Mouse (Mus musculus) lung, embryonic 14.5 days (tissue): ENCODE measurements around the gene Smarca2. TPM values are rescaled to one million over a fixed set of nuclear protein-coding genes. Genes with fewer than 3 reads are reported as not detected.

ENCODE experiments used
- ATAC-seq: fragments of 200-750 bp; cut with Nextera tagmentation; 2 replicates; pipeline ENCODE4 v1.8.0; 2017; ENCODE audit warnings: mild to moderate bottlenecking, moderate TSS enrichment, moderate library complexity; ENCODE audit not compliant: insufficient read depth
- DNase-seq: peaks from one replicate; pipeline ENCODE4 v3.0.0-alpha.2; 2015
- H3K27ac ChIP-seq: fragments of 300-500 bp; sonication (generic); 2 replicates; pipeline ENCODE4 v1.5.1; 2014; ENCODE audit warnings: low read depth, mild to moderate bottlenecking, moderate library complexity
- H3K27me3 ChIP-seq: fragments of 300-500 bp; sonication (generic); 2 replicates; pipeline ENCODE4 v1.6.1; 2014; ENCODE audit warnings: low read length, control low read depth; ENCODE audit not compliant: insufficient read depth
- H3K36me3 ChIP-seq: fragments of 300-500 bp; sonication (generic); 2 replicates; pipeline ENCODE4 v1.6.1; 2014; ENCODE audit warnings: control low read depth; ENCODE audit not compliant: insufficient read depth
- H3K4me1 ChIP-seq: fragments of 300-500 bp; sonication (generic); 2 replicates; pipeline ENCODE4 v1.6.1; 2014; ENCODE audit warnings: antibody characterized with exemption, control low read depth; ENCODE audit not compliant: insufficient read depth
- H3K4me2 ChIP-seq: fragments of 300-500 bp; sonication (generic); 2 replicates; pipeline ENCODE4 v1.6.1; 2014; ENCODE audit warnings: mild to moderate bottlenecking
- H3K4me3 ChIP-seq: fragments of 300-500 bp; sonication (generic); 2 replicates; pipeline ENCODE4 v1.5.1; 2014; ENCODE audit warnings: low read depth, low read length
- H3K9ac ChIP-seq: fragments of 300-500 bp; sonication (generic); 2 replicates; pipeline ENCODE4 v1.6.1; 2014
- H3K9me3 ChIP-seq: fragments of 300-500 bp; sonication (generic); 2 replicates; pipeline ENCODE4 v1.6.1; 2016; ENCODE audit warnings: low read depth, low read length, control low read depth
- CTCF ChIP-seq: IDR thresholded peaks from 2 replicates; pipeline ENCODE4 v1.5.1; 2016; ENCODE audit warnings: antibody characterized with exemption, low read depth
- WGBS: fragments of 180-500 bp; shearing (Covaris S2); extraction: QIAGEN DNeasy Blood & Tissue Kit; methylation state at CpG from one replicate; pipeline ENCODE4 v1.1.7; 2014; 5-methylcytosine and 5-hydroxymethylcytosine counted together
- polyA plus RNA-seq: library from polyadenylated mRNA; unstranded; fragments of >200 nt; fragmentation: Nextera tagmentation; extraction: Ambion mirVana; gene quantifications from 2 replicates; pipeline ENCODE4 v1.2.1, GENCODE M21; 2014

Smarca2 gene
- polyA plus RNA-seq, 1 experiment from 2014 or later: 45.6 TPM

GRCm38 (mm10) chr19:26770592-26770991, 165.7 kb downstream of the Smarca2 start:
- ATAC-seq (no peak), DNase-seq (no peak)
- Histone ChIP-seq H3K9me3 (no peaks in the 10 kb centered on the region), H3K27ac (no peak overlapping the region), H3K9ac (no peak overlapping the region), H3K4me1 (no peaks in the 10 kb centered on the region), H3K4me2 (no peak overlapping the region), H3K36me3 (peaks cover 18% of the 10 kb centered on the region; the same call in 1 of the 2 replicates), H3K27me3 (no peaks in the 10 kb centered on the region), H3K4me3 (no peak overlapping the region)
- WGBS: 61% methylated on average over 6 of the region's 6 CpGs
- TF ChIP-seq CTCF: no peak

DNA sequence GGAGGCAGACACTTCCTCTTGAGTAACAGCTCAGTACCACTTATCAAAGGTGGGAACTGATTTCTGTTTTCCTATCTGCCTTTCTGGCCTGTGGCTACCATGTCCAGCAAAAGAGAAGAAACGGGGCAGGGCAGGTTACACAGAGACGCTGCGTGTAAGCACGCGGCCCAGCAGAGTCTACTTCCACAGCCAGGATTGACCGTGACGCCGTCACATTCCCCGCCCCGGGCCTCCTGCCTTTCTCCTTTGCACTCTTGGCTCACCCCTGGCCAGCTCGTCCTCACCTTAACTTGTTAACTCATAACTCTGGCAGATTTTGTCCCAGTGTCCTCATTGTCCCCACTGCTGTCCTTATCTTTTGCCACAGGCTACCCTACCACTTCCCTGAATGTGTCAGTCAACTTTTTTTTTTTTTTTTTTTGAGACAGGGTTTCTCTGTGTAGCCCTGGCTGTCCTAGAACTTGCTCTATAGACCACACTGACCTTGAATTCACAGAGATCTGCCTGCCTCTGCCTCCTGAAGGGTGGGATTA, 167.3 kb downstream of the Smarca2 start:
- Histone ChIP-seq H3K9me3 (no peaks in the 10 kb centered on the region), H3K27me3 (no peaks in the 10 kb centered on the region), H3K36me3 (peaks cover 32% of the 10 kb centered on the region; the same call in 1 of the 2 replicates), H3K27ac (no peak overlapping the region), H3K4me1 (no peaks in the 10 kb centered on the region), H3K9ac (no peak overlapping the region), H3K4me3 (no peak overlapping the region), H3K4me2 (no peak overlapping the region)
- no peak for TF ChIP-seq CTCF
- no peak for DNase-seq
- WGBS: 92% methylated on average over 11 of the region's 11 CpGs
- ATAC-seq: no peak

- WGBS: 72% methylated on average over 27 of the region's 27 CpGs
- no peak for DNase-seq
- no peak overlapping the region for H3K4me2 ChIP-seq
- H3K36me3 ChIP-seq: peaks cover 45% of the 10 kb centered on the region; the same call in 1 of the 2 replicates
- no peaks in the 10 kb centered on the region for H3K9me3 ChIP-seq
- no peak overlapping the region for H3K27ac ChIP-seq
- H3K4me3 ChIP-seq: no peak overlapping the region
- no peaks in the 10 kb centered on the region for H3K4me1 ChIP-seq
- no peak for ATAC-seq
- H3K27me3 ChIP-seq: no peaks in the 10 kb centered on the region
- no peak overlapping the region for H3K9ac ChIP-seq
- no peak for TF ChIP-seq CTCF
These were observed 171.5 kb downstream of the Smarca2 start for GRCm38 (mm10) chr19:26776066-26777025.

DNA sequence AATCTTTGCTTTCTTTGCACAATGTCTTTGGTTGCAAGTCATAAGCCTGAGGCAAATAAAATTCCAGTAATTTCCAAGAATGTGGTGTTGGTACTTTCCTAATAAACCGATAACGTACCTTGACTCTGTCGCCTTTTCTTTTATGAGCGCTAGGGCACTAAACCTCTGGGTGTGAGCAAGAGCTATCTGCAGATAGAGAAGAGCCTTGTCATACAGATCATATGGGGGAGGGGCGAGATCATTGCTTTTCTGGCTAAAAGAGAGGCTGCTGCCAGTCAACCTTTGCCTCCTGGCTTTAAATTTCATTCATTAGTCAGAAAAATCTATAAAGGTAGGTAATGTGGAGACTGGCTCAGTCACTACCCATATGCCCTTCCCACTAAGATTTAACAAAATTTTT, 173.3 kb downstream of the Smarca2 start:
- no peaks in the 10 kb centered on the region for H3K27me3 ChIP-seq
- no peak overlapping the region for H3K9ac ChIP-seq
- H3K4me3 ChIP-seq: no peak overlapping the region
- H3K4me1 ChIP-seq: no peaks in the 10 kb centered on the region
- WGBS: 93% methylated on average over 5 of the region's 5 CpGs
- no peak for TF ChIP-seq CTCF
- H3K36me3 ChIP-seq: peaks cover 38% of the 10 kb centered on the region; the same call in 1 of the 2 replicates
- ATAC-seq: no peak
- no peak overlapping the region for H3K4me2 ChIP-seq
- H3K27ac ChIP-seq: no peak overlapping the region
- DNase-seq: no peak
- no peaks in the 10 kb centered on the region for H3K9me3 ChIP-seq

- Histone ChIP-seq H3K4me3 (no peak overlapping the region), H3K4me2 (no peak overlapping the region), H3K4me1 (no peaks in the 10 kb centered on the region), H3K27ac (no peak overlapping the region), H3K27me3 (no peaks in the 10 kb centered on the region), H3K9ac (no peak overlapping the region), H3K36me3 (peaks cover 21% of the 10 kb centered on the region; the same call in 1 of the 2 replicates), H3K9me3 (no peaks in the 10 kb centered on the region)
- no peak for TF ChIP-seq CTCF
- ATAC-seq: no peak
- DNase-seq: no peak
- 94% methylated on average over 2 of the region's 2 CpGs for WGBS
These were observed 176.4 kb downstream of the Smarca2 start for GRCm38 (mm10) chr19:26781209-26781608.

DNA sequence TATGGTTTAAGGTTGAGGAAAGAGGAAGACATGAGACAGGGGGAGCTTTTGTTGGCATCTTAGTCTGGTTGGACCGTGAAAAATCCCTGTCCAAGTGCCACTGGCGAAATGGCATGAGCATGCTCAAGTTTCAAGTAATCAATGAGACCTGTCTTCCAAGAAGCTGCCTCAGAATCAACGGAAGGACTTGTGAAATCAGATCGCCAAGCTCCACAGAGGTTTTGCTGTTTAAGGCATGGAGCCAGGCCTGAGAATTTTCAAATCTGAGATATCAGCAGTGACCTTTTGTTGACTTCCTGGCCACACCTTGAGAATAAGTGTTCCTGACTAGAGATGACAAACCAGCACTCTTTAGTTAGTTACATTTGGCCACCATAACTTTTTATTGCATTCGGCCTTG, 183.6 kb downstream of the Smarca2 start:
- no peak overlapping the region for H3K4me3 ChIP-seq
- DNase-seq (no peak), ATAC-seq (no peak)
- H3K27me3 ChIP-seq: no peaks in the 10 kb centered on the region
- H3K27ac ChIP-seq: no peak overlapping the region
- H3K9ac ChIP-seq: no peak overlapping the region
- WGBS: 67% methylated on average over 5 of the region's 5 CpGs
- no peaks in the 10 kb centered on the region for H3K36me3 ChIP-seq
- TF ChIP-seq CTCF: no peak
- H3K4me2 ChIP-seq: no peak overlapping the region
- H3K4me1 ChIP-seq: no peaks in the 10 kb centered on the region
- no peaks in the 10 kb centered on the region for H3K9me3 ChIP-seq
